Mouse (Mus musculus) kidney, adult 2 months (tissue): ENCODE measurements around the gene Gpr88.

Source experiments
- CTCF ChIP-seq: fragments of 200-500 bp; conservative IDR thresholded peaks from 2 replicates; pipeline ENCODE4 v1.5.1; 2011; ENCODE audit warnings: low read depth, mild to moderate bottlenecking, control low read depth, low read length, moderate library complexity, mixed read lengths; ENCODE audit not compliant: insufficient read depth, insufficient read length
- POLR2A ChIP-seq: fragments of 200-500 bp; IDR thresholded peaks from one replicate; pipeline ENCODE4 v1.6.1; 2011; ENCODE audit warnings: low read depth, low read length, control low read depth

GRCm38 (mm10) chr3:116227383-116227782 is 25.9 kb downstream of the Gpr88 start:
- TF ChIP-seq CTCF = no peak
- no peak for TF ChIP-seq POLR2A
